Mouse (Mus musculus): ENCODE results near the gene Micall1. TPM values are rescaled to one million over a fixed set of nuclear protein-coding genes. Genes with fewer than 3 reads are reported as not detected.

Micall1 gene
- polyA plus RNA-seq, 2 experiments: 12.8 to 31.0 TPM

DNA sequence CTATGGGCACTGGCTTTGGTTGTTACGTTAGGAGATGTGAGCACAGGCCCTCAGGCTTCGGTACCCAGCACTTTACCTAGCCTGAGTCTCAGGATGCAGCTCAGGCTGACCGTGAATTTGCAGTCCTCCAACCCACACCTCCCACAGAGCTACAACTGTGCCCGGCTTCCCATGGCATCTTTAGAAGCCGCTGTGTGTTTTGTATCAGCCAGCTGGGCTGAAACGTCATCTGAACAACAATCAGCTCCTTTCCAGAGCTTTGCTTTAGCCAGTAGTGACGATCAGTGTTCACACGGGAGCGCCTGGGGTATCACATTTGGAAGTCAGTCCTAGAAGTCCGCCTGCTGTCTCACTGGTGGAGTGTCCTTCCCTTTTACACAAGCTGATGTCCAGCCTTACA lies 5.4 kb upstream of the Micall1 start:
- TF ChIP-seq POLR2A (IDR thresholded peaks at IDR 0.05; ENCODE audit: borderline replicate concordance, extremely low read depth, insufficient read depth, insufficient read length): no peak
- no peak overlapping the region for H3K9ac ChIP-seq (ENCODE audit: low read depth, low read length, severe bottlenecking)
- no peak for ATAC-seq (ENCODE audit: low FRiP score, low read depth)

DNA sequence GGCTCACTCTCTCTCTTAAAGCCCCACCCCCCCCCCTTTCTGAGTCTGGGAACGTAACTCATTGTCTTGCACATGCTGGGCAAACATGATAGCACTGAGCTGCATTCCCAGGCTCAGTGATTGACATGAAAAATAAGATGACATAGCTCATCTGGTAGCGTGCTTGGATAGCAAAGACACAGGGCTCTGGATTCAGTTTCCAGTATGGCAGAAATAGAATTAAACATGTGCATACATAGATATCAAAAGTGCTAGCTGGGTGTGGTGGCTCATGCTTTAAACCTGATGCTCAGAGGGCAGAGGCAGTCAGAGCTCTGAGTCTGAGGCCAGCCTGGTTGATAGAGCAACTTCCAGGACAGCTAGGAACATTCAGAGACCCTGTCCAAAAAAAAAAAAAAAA lies 2.9 kb upstream of the Micall1 start:
- H3K4me2 ChIP-seq (replicated peaks; ENCODE audit: low read depth, low read length, severe bottlenecking): no peak overlapping the region

More for the DNA sequence above, 5.4 kb upstream of the Micall1 start:
- Histone ChIP-seq H3K4me3 (replicated peaks; ENCODE audit: low read length) (no peak overlapping the region), H3K27ac (replicated peaks; ENCODE audit: low read depth, low read length) (0 out of 2 replicates have a peak overlapping the region, but pooled peaks have one; percentile 2), H3K9me3 (ENCODE audit: control insufficient read depth, low read length) (no peaks in the 10 kb centered on the region), H3K27me3 (ENCODE audit: control insufficient read depth, insufficient read depth, low read length) (no peaks in the 10 kb centered on the region), H3K4me2 (replicated peaks; ENCODE audit: low read depth, low read length, severe bottlenecking) (no peak overlapping the region), H3K4me1 (ENCODE audit: control insufficient read depth, insufficient read depth, low read length) (peaks cover 8% of the 10 kb centered on the region), H3K36me3 (ENCODE audit: control insufficient read depth, insufficient read depth, low read length) (no peaks in the 10 kb centered on the region)
- WGBS: 71% methylated on average over 10 of the region's 10 CpGs
- DNase-seq (ENCODE audit: low spot score): no peak

DNA sequence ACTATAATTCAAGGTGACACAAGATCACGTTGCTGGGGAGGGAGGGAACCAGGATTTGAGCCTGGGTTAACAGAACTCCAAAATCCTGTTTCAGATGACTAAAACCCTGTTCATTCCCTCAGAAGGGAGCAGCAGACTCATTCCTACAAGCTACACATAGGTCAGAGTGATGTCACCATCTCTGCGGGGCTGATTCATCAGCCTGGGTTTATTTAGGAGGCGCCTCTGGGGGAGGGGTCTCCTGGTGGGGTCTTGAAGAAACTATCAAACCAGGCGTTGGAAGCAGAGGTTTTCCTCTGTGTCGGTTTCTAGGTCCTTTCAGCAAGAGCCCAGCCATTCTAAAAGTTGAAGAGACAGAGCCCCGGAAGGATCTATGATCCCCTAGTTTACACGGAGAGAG lies 732 bp upstream of the Micall1 start:
- 14% methylated on average over 7 of the region's 7 CpGs for WGBS
- H3K9ac ChIP-seq (ENCODE audit: low read depth, low read length, severe bottlenecking): peak overlapping the region; percentile 89
- no peak for TF ChIP-seq POLR2A (IDR thresholded peaks at IDR 0.05; ENCODE audit: borderline replicate concordance, extremely low read depth, insufficient read depth, insufficient read length)
- H3K27ac ChIP-seq (replicated peaks; ENCODE audit: low read depth, low read length): peak overlapping the region; percentile 83
- H3K9me3 ChIP-seq (ENCODE audit: control insufficient read depth, low read length): no peaks in the 10 kb centered on the region
- H3K4me1 ChIP-seq (ENCODE audit: control insufficient read depth, insufficient read depth, low read length): peaks cover 20% of the 10 kb centered on the region
- H3K27me3 ChIP-seq (ENCODE audit: control insufficient read depth, insufficient read depth, low read length): no peaks in the 10 kb centered on the region
- H3K36me3 ChIP-seq (ENCODE audit: control insufficient read depth, insufficient read depth, low read length): peaks cover 4% of the 10 kb centered on the region; the same call in 1 of the 2 replicates
- peak overlapping the region; percentile 93 for H3K4me3 ChIP-seq (replicated peaks; ENCODE audit: low read length)
- ATAC-seq (ENCODE audit: low FRiP score, low read depth) (no peak), DNase-seq (ENCODE audit: low spot score) (peak; percentile 46)
- peak overlapping the region; percentile 95 for H3K4me2 ChIP-seq (replicated peaks; ENCODE audit: low read depth, low read length, severe bottlenecking)

More for the DNA sequence above, 2.9 kb upstream of the Micall1 start:
- no peak for ATAC-seq (ENCODE audit: low FRiP score, low read depth)
- Histone ChIP-seq H3K9me3 (ENCODE audit: control insufficient read depth, low read length) (no peaks in the 10 kb centered on the region), H3K4me3 (replicated peaks; ENCODE audit: low read length) (no peak overlapping the region), H3K36me3 (ENCODE audit: control insufficient read depth, insufficient read depth, low read length) (no peaks in the 10 kb centered on the region), H3K4me1 (ENCODE audit: control insufficient read depth, insufficient read depth, low read length) (peaks cover 22% of the 10 kb centered on the region), H3K27ac (replicated peaks; ENCODE audit: low read depth, low read length) (no peak overlapping the region), H3K9ac (ENCODE audit: low read depth, low read length, severe bottlenecking) (no peak overlapping the region), H3K27me3 (ENCODE audit: control insufficient read depth, insufficient read depth, low read length) (no peaks in the 10 kb centered on the region)
- no peak for DNase-seq (ENCODE audit: low spot score)
- no peak for TF ChIP-seq POLR2A (IDR thresholded peaks at IDR 0.05; ENCODE audit: borderline replicate concordance, extremely low read depth, insufficient read depth, insufficient read length)
- WGBS: 45% methylated on average over 2 of the region's 2 CpGs

DNA sequence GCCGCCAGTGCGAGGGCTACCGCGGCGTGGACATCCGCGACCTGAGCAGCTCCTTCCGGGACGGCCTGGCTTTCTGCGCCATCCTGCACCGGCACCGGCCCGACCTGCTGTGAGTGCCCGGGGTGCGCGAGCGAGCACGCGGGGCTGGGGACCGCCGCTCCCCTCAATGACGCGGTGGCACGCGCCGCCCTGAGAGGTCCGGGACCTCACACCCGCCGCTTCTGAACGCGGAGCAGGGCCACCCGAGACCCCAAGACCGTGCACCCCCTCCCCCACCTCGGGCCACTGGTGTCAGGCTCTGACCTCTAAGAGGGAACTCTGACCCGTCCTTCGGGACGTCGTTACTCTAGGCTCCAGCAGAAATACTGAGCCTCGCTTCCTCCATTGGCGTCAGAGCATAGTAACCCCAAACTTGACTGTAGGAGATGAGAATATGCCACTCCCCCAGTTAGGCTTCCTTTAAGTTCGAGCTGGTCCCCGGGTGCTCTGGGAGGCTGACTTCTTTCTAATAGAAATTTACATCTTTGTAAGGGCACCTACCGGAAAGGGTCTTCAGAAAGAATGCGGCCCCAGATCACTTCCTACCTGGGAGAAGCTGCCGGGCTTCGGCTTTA lies 730 bp downstream of the Micall1 start:
- Histone ChIP-seq H3K4me2 (replicated peaks; ENCODE audit: low read depth, low read length, severe bottlenecking) (peak overlapping the region; percentile 95), H3K27me3 (ENCODE audit: control insufficient read depth, insufficient read depth, low read length) (no peaks in the 10 kb centered on the region), H3K4me3 (replicated peaks; ENCODE audit: low read length) (peak overlapping the region; percentile 93), H3K27ac (replicated peaks; ENCODE audit: low read depth, low read length) (peak overlapping the region; percentile 83), H3K9ac (ENCODE audit: low read depth, low read length, severe bottlenecking) (peak overlapping the region; percentile 89), H3K4me1 (ENCODE audit: control insufficient read depth, insufficient read depth, low read length) (peaks cover 20% of the 10 kb centered on the region), H3K36me3 (ENCODE audit: control insufficient read depth, insufficient read depth, low read length) (peaks cover 9% of the 10 kb centered on the region; the same call in 1 of the 2 replicates), H3K9me3 (ENCODE audit: control insufficient read depth, low read length) (no peaks in the 10 kb centered on the region)
- ATAC-seq (ENCODE audit: low FRiP score, low read depth) (no peak), DNase-seq (ENCODE audit: low spot score) (no peak)
- no peak for TF ChIP-seq POLR2A (IDR thresholded peaks at IDR 0.05; ENCODE audit: borderline replicate concordance, extremely low read depth, insufficient read depth, insufficient read length)
- under 1% methylated on average over 36 of the region's 46 CpGs for WGBS

DNA sequence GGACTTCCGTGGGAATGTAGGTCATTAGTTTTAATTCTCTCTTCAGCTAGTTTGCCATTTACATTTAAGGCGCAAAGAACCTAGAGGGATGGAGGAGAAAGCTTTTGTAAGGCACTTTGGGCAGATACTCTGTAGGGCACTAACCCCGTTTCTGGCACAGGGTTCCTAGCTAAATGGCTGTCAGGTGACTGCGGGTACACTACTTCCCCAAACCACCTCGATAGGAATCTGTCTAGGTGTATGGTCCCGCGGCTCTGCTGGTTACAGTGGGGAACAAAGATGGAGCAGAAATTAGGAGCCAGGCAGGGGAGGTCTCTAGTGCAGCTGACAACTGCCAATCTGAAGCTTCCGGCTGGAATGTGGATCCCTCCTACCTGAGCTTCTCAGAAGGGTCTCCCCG lies 1.3 kb downstream of the Micall1 start:
- Histone ChIP-seq H3K4me2 (replicated peaks; ENCODE audit: low read depth, low read length, severe bottlenecking) (peak overlapping the region; percentile 95), H3K9me3 (ENCODE audit: control insufficient read depth, low read length) (no peaks in the 10 kb centered on the region), H3K36me3 (ENCODE audit: control insufficient read depth, insufficient read depth, low read length) (peaks cover 15% of the 10 kb centered on the region), H3K27me3 (ENCODE audit: control insufficient read depth, insufficient read depth, low read length) (no peaks in the 10 kb centered on the region), H3K27ac (replicated peaks; ENCODE audit: low read depth, low read length) (no peak overlapping the region), H3K4me3 (replicated peaks; ENCODE audit: low read length) (peak overlapping the region; percentile 93), H3K4me1 (ENCODE audit: control insufficient read depth, insufficient read depth, low read length) (peaks cover 20% of the 10 kb centered on the region), H3K9ac (ENCODE audit: low read depth, low read length, severe bottlenecking) (peak overlapping the region; percentile 89)
- no peak for DNase-seq (ENCODE audit: low spot score)
- 10% methylated on average over 9 of the region's 9 CpGs for WGBS
- no peak for TF ChIP-seq POLR2A (IDR thresholded peaks at IDR 0.05; ENCODE audit: borderline replicate concordance, extremely low read depth, insufficient read depth, insufficient read length)
- ATAC-seq (ENCODE audit: low FRiP score, low read depth): no peak

Data from limb, embryonic 14.5 days (tissue).